Mouse (Mus musculus): ENCODE data around the gene Dnajb4. TPM values are rescaled to one million over a fixed set of nuclear protein-coding genes. Genes with fewer than 3 reads are reported as not detected.

Gene Dnajb4
- polyA plus RNA-seq, 1 experiment from 2014 or later = 26.4 TPM

DNA sequence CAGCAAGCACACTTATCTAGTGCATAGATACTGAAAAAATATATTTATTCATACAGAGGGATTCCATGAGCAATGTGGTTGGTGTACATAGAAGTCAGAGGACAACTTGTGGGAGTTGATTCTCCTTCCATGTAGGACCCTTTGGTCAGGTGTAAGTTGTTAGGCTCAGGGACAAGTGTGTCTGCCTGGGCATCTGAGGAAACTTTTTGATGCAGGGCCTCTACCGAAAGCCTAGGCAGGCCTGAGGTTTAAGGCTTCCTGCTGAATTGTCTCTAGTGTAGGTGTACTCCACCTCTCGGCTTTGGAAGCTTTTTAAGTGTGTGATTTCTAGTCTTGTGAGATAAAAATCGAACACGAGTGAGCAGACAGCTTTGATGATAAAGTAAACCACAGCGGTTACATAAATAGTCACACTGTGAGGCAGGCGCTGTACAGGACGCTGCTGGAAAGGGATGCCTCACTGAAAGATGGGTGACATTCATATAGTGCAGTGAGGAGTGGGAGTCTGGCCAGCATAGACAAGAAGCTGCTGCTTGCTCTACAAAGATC lies 1.7 kb upstream of the Dnajb4 start:
- H3K4me3 ChIP-seq (ENCODE audit: low read depth, low read length) = peak overlapping the region; percentile 95
- peak overlapping the region; percentile 63 for H3K4me2 ChIP-seq (replicated peaks; ENCODE audit: low read depth)
- peak overlapping the region; percentile 100 for H3K9ac ChIP-seq (ENCODE audit: low read length)
- no peaks in the 10 kb centered on the region for H3K27me3 ChIP-seq (ENCODE audit: control insufficient read depth, insufficient read depth, low read length)
- no peak for DNase-seq (ENCODE audit: low spot score)
- ATAC-seq (ENCODE audit: low FRiP score, low TSS enrichment) = no peak
- no peaks in the 10 kb centered on the region for H3K36me3 ChIP-seq (ENCODE audit: control insufficient read depth, insufficient read depth, low read length)
- 2% methylated on average over 7 of the region's 7 CpGs for WGBS
- no peak for TF ChIP-seq CTCF (IDR thresholded peaks at IDR 0.05; ENCODE audit: low read depth)
- no peak for TF ChIP-seq EP300 (optimal IDR thresholded peaks at IDR 0.05)
- no peaks in the 10 kb centered on the region; the same call in 1 of the 2 replicates for H3K4me1 ChIP-seq (replicated peaks; ENCODE audit: control insufficient read depth, insufficient read depth)
- no peak overlapping the region for H3K27ac ChIP-seq (replicated peaks)
- H3K9me3 ChIP-seq (ENCODE audit: control insufficient read depth, low read length) = no peaks in the 10 kb centered on the region

DNA sequence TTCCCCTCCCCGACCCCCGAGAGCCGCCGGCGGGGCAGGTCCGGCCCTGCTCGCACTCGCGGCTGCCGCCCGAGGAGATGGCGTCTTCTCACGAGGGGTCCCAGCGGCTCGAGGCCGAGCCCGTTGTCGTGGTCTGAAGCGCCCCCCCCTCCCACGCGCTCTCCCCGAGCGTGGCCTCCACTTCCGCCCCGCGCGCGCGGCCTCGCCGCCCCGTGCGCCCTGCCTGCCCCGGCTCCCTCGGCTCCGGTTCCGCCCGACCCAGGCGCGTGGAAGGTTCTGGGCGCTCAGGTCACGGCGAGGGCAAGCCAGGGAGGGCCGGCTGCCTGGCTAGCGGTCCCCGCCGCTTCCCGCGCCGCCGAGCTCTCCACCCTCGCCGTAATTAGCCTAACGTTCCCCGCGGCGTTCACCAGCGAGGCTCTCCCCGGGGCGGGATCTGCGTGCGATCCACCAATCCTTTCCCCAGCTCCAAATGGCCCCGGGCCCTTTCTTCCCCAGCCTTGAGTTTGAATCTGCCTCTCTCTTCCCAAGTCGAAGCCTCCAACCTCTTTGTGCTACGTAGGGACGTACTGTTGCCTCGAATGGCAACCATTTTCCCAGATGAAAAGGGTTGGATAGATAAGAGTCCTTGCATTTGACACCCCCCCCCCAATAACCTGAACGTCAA lies 758 bp upstream of the Dnajb4 start:
- Histone ChIP-seq H3K4me2 (replicated peaks; ENCODE audit: low read depth) (peak overlapping the region; percentile 63), H3K27ac (replicated peaks) (peak overlapping the region; percentile 100), H3K4me1 (replicated peaks; ENCODE audit: control insufficient read depth, insufficient read depth) (no peaks in the 10 kb centered on the region; the same call in 1 of the 2 replicates), H3K4me3 (ENCODE audit: low read depth, low read length) (peak overlapping the region; percentile 95), H3K9ac (ENCODE audit: low read length) (peak overlapping the region; percentile 100), H3K36me3 (ENCODE audit: control insufficient read depth, insufficient read depth, low read length) (no peaks in the 10 kb centered on the region), H3K27me3 (ENCODE audit: control insufficient read depth, insufficient read depth, low read length) (no peaks in the 10 kb centered on the region), H3K9me3 (ENCODE audit: control insufficient read depth, low read length) (no peaks in the 10 kb centered on the region)
- ATAC-seq (ENCODE audit: low FRiP score, low TSS enrichment) (peak; percentile 64), DNase-seq (ENCODE audit: low spot score) (peak; percentile 80)
- WGBS = under 1% methylated on average over 62 of the region's 68 CpGs
- TF ChIP-seq EP300 (optimal IDR thresholded peaks at IDR 0.05) (no peak), CTCF (IDR thresholded peaks at IDR 0.05; ENCODE audit: low read depth) (no peak)

DNA sequence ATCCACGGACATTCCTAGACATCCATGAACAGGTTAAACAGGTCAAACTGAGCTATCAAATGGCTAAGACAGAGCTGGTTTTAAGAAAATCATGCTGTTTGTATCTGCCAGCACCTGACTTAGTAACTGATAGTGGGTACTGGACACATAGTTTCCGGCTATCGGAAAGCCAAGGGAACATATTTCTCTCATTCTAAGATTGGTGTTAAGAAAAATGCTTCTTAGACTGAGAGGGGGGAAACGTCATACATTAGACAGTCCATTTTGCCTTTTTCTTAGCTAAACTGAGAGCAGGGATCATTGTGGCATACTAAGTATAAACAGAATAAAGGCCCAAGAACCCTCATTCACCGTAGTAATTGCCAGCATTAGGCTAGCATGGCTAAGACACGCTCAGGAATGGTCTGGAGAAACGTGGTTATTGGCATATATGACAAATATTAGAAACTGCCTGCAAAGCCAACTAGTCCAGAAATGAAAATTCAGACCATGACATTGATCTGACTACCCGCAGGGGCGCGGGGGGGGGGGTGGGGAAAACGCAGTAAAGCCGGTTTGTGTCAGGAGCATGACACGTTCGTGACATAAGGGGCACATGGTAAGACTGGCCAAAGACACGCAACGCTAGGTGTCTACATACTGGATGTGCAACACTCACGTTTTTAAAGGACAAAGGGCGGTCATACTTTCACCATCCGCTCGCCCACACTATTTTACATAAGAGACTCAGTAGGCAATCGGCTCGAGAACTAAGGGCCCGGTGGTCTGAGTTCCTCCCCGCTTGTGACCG lies 730 bp downstream of the Dnajb4 start:
- H3K4me3 ChIP-seq (ENCODE audit: low read depth, low read length) = peak overlapping the region; percentile 95
- H3K27me3 ChIP-seq (ENCODE audit: control insufficient read depth, insufficient read depth, low read length) = no peaks in the 10 kb centered on the region
- no peaks in the 10 kb centered on the region for H3K9me3 ChIP-seq (ENCODE audit: control insufficient read depth, low read length)
- peak overlapping the region; percentile 100 for H3K27ac ChIP-seq (replicated peaks)
- peak overlapping the region; percentile 100 for H3K9ac ChIP-seq (ENCODE audit: low read length)
- WGBS = 2% methylated on average over 25 of the region's 25 CpGs
- no peaks in the 10 kb centered on the region for H3K36me3 ChIP-seq (ENCODE audit: control insufficient read depth, insufficient read depth, low read length)
- DNase-seq (ENCODE audit: low spot score) = peak; percentile 61
- no peak for TF ChIP-seq EP300 (optimal IDR thresholded peaks at IDR 0.05)
- no peak for TF ChIP-seq CTCF (IDR thresholded peaks at IDR 0.05; ENCODE audit: low read depth)
- peak; percentile 46 for ATAC-seq (ENCODE audit: low FRiP score, low TSS enrichment)
- H3K4me1 ChIP-seq (replicated peaks; ENCODE audit: control insufficient read depth, insufficient read depth) = no peaks in the 10 kb centered on the region; the same call in 1 of the 2 replicates
- H3K4me2 ChIP-seq (replicated peaks; ENCODE audit: low read depth) = peak overlapping the region; percentile 63

DNA sequence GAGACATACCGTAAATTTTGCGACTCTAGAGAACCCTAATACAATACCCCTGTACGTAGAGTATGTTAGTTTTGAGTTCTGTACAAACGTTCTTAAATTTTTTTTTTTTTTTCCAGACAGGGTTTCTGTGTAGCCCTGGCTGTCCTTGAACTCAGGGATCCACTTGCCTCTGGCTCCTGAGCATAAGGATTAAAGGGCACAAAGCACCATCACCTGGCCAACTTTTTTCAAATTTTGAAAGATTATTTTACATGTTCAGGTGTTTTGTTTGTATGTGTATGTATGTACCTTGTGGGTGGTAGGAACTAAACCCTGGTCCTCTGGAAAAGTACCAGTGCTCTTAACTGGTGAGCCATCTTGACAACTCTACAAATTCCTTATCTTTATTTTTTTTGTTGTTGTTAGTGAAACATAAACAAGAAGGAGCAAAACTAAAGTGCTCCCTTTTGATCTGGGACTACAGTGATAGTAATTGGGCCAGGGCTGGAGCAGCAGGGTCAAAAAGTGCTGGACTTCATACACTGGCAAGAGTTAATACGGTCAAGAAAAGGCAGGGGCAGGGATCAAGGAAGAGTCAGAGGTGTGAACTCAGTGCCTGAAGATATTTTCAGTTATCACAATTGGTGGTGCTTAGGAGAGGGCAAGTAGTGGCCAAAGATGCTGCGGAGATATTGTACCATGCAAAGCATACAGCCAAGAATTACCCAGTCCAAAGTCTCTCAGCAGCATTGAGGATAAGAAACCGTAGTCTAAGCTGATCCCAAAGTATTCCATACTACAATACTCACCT lies 1.8 kb downstream of the Dnajb4 start:
- no peak overlapping the region for H3K4me3 ChIP-seq (ENCODE audit: low read depth, low read length)

DNA sequence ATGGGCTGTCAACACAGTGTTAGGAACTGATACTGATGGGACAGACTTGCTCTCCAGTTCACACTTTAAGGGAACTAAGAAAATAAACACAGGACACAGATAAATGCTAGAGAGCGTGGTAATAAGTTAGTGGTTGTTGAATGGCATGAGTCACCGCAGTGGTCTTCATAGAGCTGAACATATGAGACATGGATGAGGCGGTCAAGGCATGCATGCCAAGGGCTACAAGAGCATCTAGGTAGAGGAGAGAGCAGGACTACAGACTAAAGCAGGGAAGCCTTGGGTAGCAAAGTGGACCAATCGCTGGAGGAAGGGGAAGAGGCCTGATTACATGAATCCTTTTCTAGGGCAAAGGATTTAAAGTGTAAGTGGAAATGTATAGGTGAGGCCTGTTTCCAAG lies 2.9 kb downstream of the Dnajb4 start:
- no peak for ATAC-seq (ENCODE audit: low FRiP score, low TSS enrichment)
- Histone ChIP-seq H3K36me3 (ENCODE audit: control insufficient read depth, insufficient read depth, low read length) (no peaks in the 10 kb centered on the region), H3K4me2 (replicated peaks; ENCODE audit: low read depth) (no peak overlapping the region), H3K4me1 (replicated peaks; ENCODE audit: control insufficient read depth, insufficient read depth) (no peaks in the 10 kb centered on the region), H3K9me3 (ENCODE audit: control insufficient read depth, low read length) (no peaks in the 10 kb centered on the region), H3K9ac (ENCODE audit: low read length) (no peak overlapping the region), H3K4me3 (ENCODE audit: low read depth, low read length) (no peak overlapping the region), H3K27ac (replicated peaks) (no peak overlapping the region), H3K27me3 (ENCODE audit: control insufficient read depth, insufficient read depth, low read length) (no peaks in the 10 kb centered on the region)
- WGBS = 97% methylated on average over 4 of the region's 4 CpGs
- TF ChIP-seq EP300 (optimal IDR thresholded peaks at IDR 0.05) (no peak), CTCF (IDR thresholded peaks at IDR 0.05; ENCODE audit: low read depth) (no peak)
- DNase-seq (ENCODE audit: low spot score) = no peak

More for the DNA sequence above, 1.8 kb downstream of the Dnajb4 start:
- TF ChIP-seq CTCF (IDR thresholded peaks at IDR 0.05; ENCODE audit: low read depth) (no peak), EP300 (optimal IDR thresholded peaks at IDR 0.05) (no peak)
- Histone ChIP-seq H3K4me1 (replicated peaks; ENCODE audit: control insufficient read depth, insufficient read depth) (no peaks in the 10 kb centered on the region; the same call in 1 of the 2 replicates), H3K9me3 (ENCODE audit: control insufficient read depth, low read length) (no peaks in the 10 kb centered on the region), H3K9ac (ENCODE audit: low read length) (no peak overlapping the region), H3K36me3 (ENCODE audit: control insufficient read depth, insufficient read depth, low read length) (no peaks in the 10 kb centered on the region), H3K27ac (replicated peaks) (no peak overlapping the region), H3K27me3 (ENCODE audit: control insufficient read depth, insufficient read depth, low read length) (no peaks in the 10 kb centered on the region), H3K4me2 (replicated peaks; ENCODE audit: low read depth) (no peak overlapping the region)
- ATAC-seq (ENCODE audit: low FRiP score, low TSS enrichment) (no peak), DNase-seq (ENCODE audit: low spot score) (no peak)
- 86% methylated on average over 7 of the region's 7 CpGs for WGBS
